Mouse (Mus musculus): ENCODE measurements around the gene Osbpl3. TPM values are rescaled to one million over a fixed set of nuclear protein-coding genes. Genes with fewer than 3 reads are reported as not detected.

Osbpl3 gene
- polyA plus RNA-seq, 1 experiment = 18.0 TPM

GRCm38 (mm10) chr6:50414547-50414946 is 41.5 kb downstream of the Osbpl3 start:
- peaks cover 9% of the 10 kb centered on the region; the same call in 1 of the 2 replicates for H3K4me1 ChIP-seq (ENCODE audit: control insufficient read depth, insufficient read depth, low read length)
- no peak overlapping the region for H3K4me3 ChIP-seq (ENCODE audit: insufficient read depth, low read length)
- H3K27ac ChIP-seq (ENCODE audit: insufficient read depth, low read length) = 0 out of 2 replicates have a peak overlapping the region, but pooled peaks have one; percentile 12
- no peak for TF ChIP-seq CTCF (IDR thresholded peaks at IDR 0.05; ENCODE audit: borderline replicate concordance, insufficient read depth, low read length)
- no peak for TF ChIP-seq POLR2A (IDR thresholded peaks at IDR 0.05; ENCODE audit: low read depth, low read length)

GRCm38 (mm10) chr6:50413381-50413780 is 42.6 kb downstream of the Osbpl3 start:
- Histone ChIP-seq H3K4me1 (ENCODE audit: control insufficient read depth, insufficient read depth, low read length) (peaks cover 9% of the 10 kb centered on the region; the same call in 1 of the 2 replicates), H3K4me3 (ENCODE audit: insufficient read depth, low read length) (no peak overlapping the region), H3K27ac (ENCODE audit: insufficient read depth, low read length) (peak overlapping the region; percentile 82)
- TF ChIP-seq POLR2A (IDR thresholded peaks at IDR 0.05; ENCODE audit: low read depth, low read length) (no peak), CTCF (IDR thresholded peaks at IDR 0.05; ENCODE audit: borderline replicate concordance, insufficient read depth, low read length) (no peak)

GRCm38 (mm10) chr6:50412174-50412573 is 43.8 kb downstream of the Osbpl3 start:
- TF ChIP-seq CTCF (IDR thresholded peaks at IDR 0.05; ENCODE audit: borderline replicate concordance, insufficient read depth, low read length) (no peak), POLR2A (IDR thresholded peaks at IDR 0.05; ENCODE audit: low read depth, low read length) (no peak)
- H3K4me1 ChIP-seq (ENCODE audit: control insufficient read depth, insufficient read depth, low read length) = peaks cover 9% of the 10 kb centered on the region; the same call in 1 of the 2 replicates
- H3K4me3 ChIP-seq (ENCODE audit: insufficient read depth, low read length) = no peak overlapping the region
- H3K27ac ChIP-seq (ENCODE audit: insufficient read depth, low read length) = no peak overlapping the region

DNA sequence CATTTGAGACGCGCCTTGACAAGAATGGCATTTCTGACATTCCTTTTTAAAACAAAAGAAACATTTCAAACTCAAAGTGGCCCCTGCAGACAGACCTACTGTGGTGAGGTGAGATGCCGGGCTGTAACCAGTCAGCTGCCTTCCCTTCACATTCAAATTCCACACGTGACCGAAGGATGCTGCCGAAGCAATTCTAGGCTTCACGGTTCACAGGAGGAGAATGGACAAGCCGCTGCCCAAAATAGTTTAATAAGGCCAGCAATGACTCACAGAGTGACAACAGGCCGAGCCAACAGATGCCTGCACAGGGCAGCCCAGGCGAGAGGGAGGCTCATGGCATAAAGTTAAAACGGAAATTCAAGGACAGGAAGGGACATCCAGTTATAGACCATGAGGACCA is 51.3 kb downstream of the Osbpl3 start:
- no peak for TF ChIP-seq CTCF (IDR thresholded peaks at IDR 0.05; ENCODE audit: borderline replicate concordance, insufficient read depth, low read length)
- TF ChIP-seq POLR2A (IDR thresholded peaks at IDR 0.05; ENCODE audit: low read depth, low read length) = no peak

DNA sequence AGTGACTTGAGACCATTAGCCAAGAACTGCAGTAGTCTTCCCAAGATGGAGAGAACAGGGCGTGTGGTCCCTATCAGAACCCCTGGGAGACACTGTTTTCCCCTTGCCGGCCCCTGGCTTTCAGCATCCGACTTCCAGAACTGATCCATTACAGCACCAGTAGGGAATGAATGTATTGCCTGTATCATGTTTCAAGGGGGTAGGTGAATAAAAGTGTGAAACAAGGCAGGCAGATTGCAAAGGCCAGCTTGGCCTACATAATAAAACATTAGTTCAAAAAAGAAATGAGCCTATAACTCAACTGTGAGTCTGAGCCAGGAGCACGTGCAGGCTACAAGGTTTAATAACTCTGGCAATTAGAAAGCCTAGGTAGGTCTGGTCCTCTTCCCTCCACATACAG is 52.5 kb downstream of the Osbpl3 start:
- no peak overlapping the region for H3K27ac ChIP-seq (ENCODE audit: insufficient read depth, low read length)

More for the DNA sequence above, 51.3 kb downstream of the Osbpl3 start:
- Histone ChIP-seq H3K4me1 (ENCODE audit: control insufficient read depth, insufficient read depth, low read length) (no peaks in the 10 kb centered on the region; the same call in 1 of the 2 replicates), H3K4me3 (ENCODE audit: insufficient read depth, low read length) (no peak overlapping the region), H3K27ac (ENCODE audit: insufficient read depth, low read length) (no peak overlapping the region)

DNA sequence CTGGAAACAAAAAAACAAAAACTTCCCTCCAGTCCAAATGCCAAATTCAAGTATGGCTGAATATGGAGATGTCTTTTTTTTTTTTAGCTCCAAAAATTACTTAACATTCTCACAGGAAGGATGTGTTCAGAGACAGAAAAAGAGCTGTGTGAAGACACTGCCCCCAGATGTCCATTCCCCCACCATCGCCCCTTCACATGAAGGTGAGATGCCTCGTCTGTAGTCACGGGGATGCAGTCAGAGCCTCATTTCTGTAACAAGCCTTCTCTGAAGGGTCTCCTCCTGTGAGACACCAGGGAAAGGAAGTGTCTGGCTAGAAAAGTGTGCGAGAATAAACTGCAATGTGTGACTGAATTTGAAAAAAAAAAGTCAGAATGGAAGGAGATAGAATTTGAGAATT is 53.1 kb downstream of the Osbpl3 start:
- Histone ChIP-seq H3K27ac (ENCODE audit: insufficient read depth, low read length) (no peak overlapping the region), H3K4me3 (ENCODE audit: insufficient read depth, low read length) (no peak overlapping the region), H3K4me1 (ENCODE audit: control insufficient read depth, insufficient read depth, low read length) (no peaks in the 10 kb centered on the region; the same call in none of the 2 replicates)
- no peak for TF ChIP-seq CTCF (IDR thresholded peaks at IDR 0.05; ENCODE audit: borderline replicate concordance, insufficient read depth, low read length)
- no peak for TF ChIP-seq POLR2A (IDR thresholded peaks at IDR 0.05; ENCODE audit: low read depth, low read length)

More for the DNA sequence above, 52.5 kb downstream of the Osbpl3 start:
- H3K4me3 ChIP-seq (ENCODE audit: insufficient read depth, low read length) = no peak overlapping the region
- no peak for TF ChIP-seq POLR2A (IDR thresholded peaks at IDR 0.05; ENCODE audit: low read depth, low read length)
- no peak for TF ChIP-seq CTCF (IDR thresholded peaks at IDR 0.05; ENCODE audit: borderline replicate concordance, insufficient read depth, low read length)
- H3K4me1 ChIP-seq (ENCODE audit: control insufficient read depth, insufficient read depth, low read length) = no peaks in the 10 kb centered on the region; the same call in none of the 2 replicates

DNA sequence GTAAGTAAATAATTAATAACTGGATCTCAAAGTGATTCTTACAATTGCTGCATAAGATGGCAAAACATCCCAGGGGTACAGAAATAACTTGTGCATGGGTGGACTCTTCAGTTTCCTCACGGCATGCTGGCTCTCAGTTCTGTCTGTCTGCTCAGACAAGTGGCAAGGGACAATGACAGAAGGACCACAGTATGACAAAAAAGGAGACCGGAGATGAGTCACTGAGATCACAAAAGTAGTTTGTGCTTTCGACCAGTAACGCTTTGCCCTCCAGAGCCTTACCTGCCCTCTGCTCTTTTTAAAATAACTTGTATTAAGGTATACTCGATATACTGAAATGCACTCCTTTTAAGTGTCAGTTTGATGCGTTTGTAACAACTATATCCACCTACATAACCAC is 55.8 kb downstream of the Osbpl3 start:
- TF ChIP-seq POLR2A (IDR thresholded peaks at IDR 0.05; ENCODE audit: low read depth, low read length) (no peak), CTCF (IDR thresholded peaks at IDR 0.05; ENCODE audit: borderline replicate concordance, insufficient read depth, low read length) (no peak)
- peaks cover 12% of the 10 kb centered on the region for H3K4me1 ChIP-seq (ENCODE audit: control insufficient read depth, insufficient read depth, low read length)
- no peak overlapping the region for H3K27ac ChIP-seq (ENCODE audit: insufficient read depth, low read length)
- no peak overlapping the region for H3K4me3 ChIP-seq (ENCODE audit: insufficient read depth, low read length)

GRCm38 (mm10) chr6:50399427-50400195 is 56.4 kb downstream of the Osbpl3 start:
- no peak for TF ChIP-seq POLR2A (IDR thresholded peaks at IDR 0.05; ENCODE audit: low read depth, low read length)
- TF ChIP-seq CTCF (IDR thresholded peaks at IDR 0.05; ENCODE audit: borderline replicate concordance, insufficient read depth, low read length) = no peak
- peaks cover 14% of the 10 kb centered on the region for H3K4me1 ChIP-seq (ENCODE audit: control insufficient read depth, insufficient read depth, low read length)
- H3K4me3 ChIP-seq (ENCODE audit: insufficient read depth, low read length) = no peak overlapping the region
- no peak overlapping the region for H3K27ac ChIP-seq (ENCODE audit: insufficient read depth, low read length)

GRCm38 (mm10) chr6:50398324-50398723 is 57.7 kb downstream of the Osbpl3 start:
- TF ChIP-seq CTCF (IDR thresholded peaks at IDR 0.05; ENCODE audit: borderline replicate concordance, insufficient read depth, low read length) = no peak
- no peak for TF ChIP-seq POLR2A (IDR thresholded peaks at IDR 0.05; ENCODE audit: low read depth, low read length)

DNA sequence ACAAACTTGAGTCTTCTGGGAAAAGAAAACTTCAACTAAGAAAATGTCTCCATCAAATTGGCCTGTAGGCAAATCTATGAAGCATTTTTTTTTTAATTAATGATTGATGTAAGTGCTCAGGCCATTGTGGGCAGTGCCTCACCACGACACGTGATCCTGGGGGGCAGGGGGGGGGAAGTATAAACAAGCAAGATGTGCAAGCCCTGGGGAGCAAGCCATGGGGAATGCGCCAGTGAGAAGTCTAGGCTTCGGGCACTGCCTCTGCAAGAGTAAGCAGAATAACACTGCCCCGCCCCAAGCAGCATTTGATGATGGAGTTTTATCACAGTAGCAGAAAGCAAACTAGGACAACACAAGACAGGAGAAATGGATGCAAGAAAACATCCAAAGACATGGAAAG is 58.9 kb downstream of the Osbpl3 start:
- no peak for TF ChIP-seq CTCF (IDR thresholded peaks at IDR 0.05; ENCODE audit: borderline replicate concordance, insufficient read depth, low read length)
- no peak for TF ChIP-seq POLR2A (IDR thresholded peaks at IDR 0.05; ENCODE audit: low read depth, low read length)
- no peak overlapping the region for H3K4me3 ChIP-seq (ENCODE audit: insufficient read depth, low read length)
- no peak overlapping the region for H3K27ac ChIP-seq (ENCODE audit: insufficient read depth, low read length)
- H3K4me1 ChIP-seq (ENCODE audit: control insufficient read depth, insufficient read depth, low read length) = peaks cover 21% of the 10 kb centered on the region

More at GRCm38 (mm10) chr6:50398324-50398723, 57.7 kb downstream of the Osbpl3 start:
- Histone ChIP-seq H3K27ac (ENCODE audit: insufficient read depth, low read length) (no peak overlapping the region), H3K4me3 (ENCODE audit: insufficient read depth, low read length) (no peak overlapping the region), H3K4me1 (ENCODE audit: control insufficient read depth, insufficient read depth, low read length) (peaks cover 21% of the 10 kb centered on the region)

All from embryonic fibroblast, embryonic 13.5 days (primary cell).